Comparison of ENCODE assay signal across 9 mouse cellular contexts in genomic region chr6:115901062-115901461, GRCm38 (mm10). TPM values are rescaled to one million over a fixed set of nuclear protein-coding genes. Genes with fewer than 3 reads are reported as not detected.
DNase-seq lines count a peak whose midpoint lies in the region; ATAC-seq lines count a peak whose summit lies in the region.
"Had no signal": no experiment of that assay in that cellular context is flagged by ENCODE, and none has a peak within 500 bp of the region (broad histone marks: within the 10 kb centered on the region; RNA-seq: fewer than 3 reads in every experiment).

No protein-coding gene starts in this region.

- no peak overlapping the region for H3K4me3 ChIP-seq in intestine, embryonic 14.5 days (ENCODE audit: low read depth, low read length)

- H3K27ac ChIP-seq in intestine, embryonic 14.5 days (ENCODE audit: low read depth) = no peak overlapping the region

- H3K27me3 ChIP-seq in intestine, embryonic 14.5 days (replicated peaks; ENCODE audit: control insufficient read depth, insufficient read depth, low read length) = no peaks in the 10 kb centered on the region

- peak; percentile 75 to 78 for DNase-seq in adrenal gland, adult 18-20 months (ENCODE audit: low spot score in 2 of 2)
- peak; percentile 85 to 87 for DNase-seq in cerebellum, postnatal 36 days
- peak; percentile 72 for DNase-seq in gastrocnemius, postnatal 25 days
- DNase-seq in intestine, embryonic 14.5 days (ENCODE audit: low spot score) = peak; percentile 74
- DNase-seq in left cerebral cortex, adult 8-10 months (ENCODE audit: low spot score in 2 of 2) = peak; percentile 61 to 77
- peak; percentile 52 for DNase-seq in mesoderm, embryonic 11.5 days (ENCODE audit: low read depth, low spot score)
- peak; percentile 82 for DNase-seq in right cerebral cortex, postnatal 25 days
- no peak for DNase-seq in c-Kit-positive CD71-positive TER-119-positive erythroid progenitor cells, embryonic 14.5 days (ENCODE audit: low spot score)

- 14% methylated on average over 3 of the region's 3 CpGs for WGBS in intestine, embryonic 14.5 days

- H3K4me2 ChIP-seq in intestine, embryonic 14.5 days (ENCODE audit: low read length) = no peak overlapping the region

- H3K4me1 ChIP-seq in intestine, embryonic 14.5 days (replicated peaks; ENCODE audit: control insufficient read depth, insufficient read depth, low read length) = no peaks in the 10 kb centered on the region

- no peaks in the 10 kb centered on the region for H3K9me3 ChIP-seq in intestine, embryonic 14.5 days (ENCODE audit: control insufficient read depth, low read length)

- H3K36me3 ChIP-seq in intestine, embryonic 14.5 days (ENCODE audit: control insufficient read depth, insufficient read depth, low read length) = peaks cover 39% of the 10 kb centered on the region

- peak; percentile 58; the same call in 1 of the 2 replicates for ATAC-seq in intestine, embryonic 14.5 days (replicated peaks; ENCODE audit: low FRiP score, low TSS enrichment, low read depth)

- no peak overlapping the region for H3K9ac ChIP-seq in intestine, embryonic 14.5 days (ENCODE audit: low read length)

RNA-seq across cellular contexts. Expression of gene Rho, which starts 30.5 kb away (rescaled TPM):
- under 1 TPM; 0.26 to 0.40 TPM for total RNA-seq in adrenal gland, adult 18-20 months (2021)
- total RNA-seq in gastrocnemius, postnatal 25 days (2021) = under 1 TPM in 1 of 2 experiments, not detected in 1; 0.20 TPM
- polyA plus RNA-seq in intestine, embryonic 14.5 days (2014; fragmentation: Nextera tagmentation; extraction: Ambion mirVana) = 0.07 TPM in 1 of 2 replicates, not detected in the other
- total RNA-seq in left cerebral cortex, adult 8-10 months (2022) = under 1 TPM; 0.07 to 0.59 (median 0.24) TPM

RNA-seq across cellular contexts. Expression of gene H1foo, which starts 43.7 kb away (rescaled TPM):
- not detected for total RNA-seq in adrenal gland, adult 18-20 months (2021)
- not detected for total RNA-seq in gastrocnemius, postnatal 25 days (2021)
- not detected in 2 replicates for polyA plus RNA-seq in intestine, embryonic 14.5 days (2014; fragmentation: Nextera tagmentation; extraction: Ambion mirVana)
- not detected for total RNA-seq in left cerebral cortex, adult 8-10 months (2022)
- total RNA-seq: gastrocnemius, postnatal 4 days had no signal

RNA-seq across cellular contexts. Expression of gene Ift122, which starts 47.8 kb away (rescaled TPM):
- 10 to 100 TPM; 14.7 to 15.1 TPM for total RNA-seq in adrenal gland, adult 18-20 months (2021)
- 1 to 10 TPM; 5.3 to 7.6 TPM for total RNA-seq in gastrocnemius, postnatal 25 days (2021)
- 18.4 and 21.5 TPM in 2 replicates for polyA plus RNA-seq in intestine, embryonic 14.5 days (2014; fragmentation: Nextera tagmentation; extraction: Ambion mirVana)
- 10 to 100 TPM; 27.1 to 30.5 (median 27.7) TPM for total RNA-seq in left cerebral cortex, adult 8-10 months (2022)

RNA-seq across cellular contexts. Expression of gene Mbd4, which starts 47.9 kb away (rescaled TPM):
- total RNA-seq in adrenal gland, adult 18-20 months (2021) = 1 to 10 TPM; 1.6 to 2.0 TPM
- total RNA-seq in gastrocnemius, postnatal 25 days (2021) = under 1 TPM; 0.82 to 0.94 TPM
- 14.7 and 18.4 TPM in 2 replicates for polyA plus RNA-seq in intestine, embryonic 14.5 days (2014; fragmentation: Nextera tagmentation; extraction: Ambion mirVana)
- 1 to 10 TPM; 7.8 to 9.4 (median 8.1) TPM for total RNA-seq in left cerebral cortex, adult 8-10 months (2022)
